Mouse (Mus musculus): Measurements from ENCODE around the gene Itga7.

DNA sequence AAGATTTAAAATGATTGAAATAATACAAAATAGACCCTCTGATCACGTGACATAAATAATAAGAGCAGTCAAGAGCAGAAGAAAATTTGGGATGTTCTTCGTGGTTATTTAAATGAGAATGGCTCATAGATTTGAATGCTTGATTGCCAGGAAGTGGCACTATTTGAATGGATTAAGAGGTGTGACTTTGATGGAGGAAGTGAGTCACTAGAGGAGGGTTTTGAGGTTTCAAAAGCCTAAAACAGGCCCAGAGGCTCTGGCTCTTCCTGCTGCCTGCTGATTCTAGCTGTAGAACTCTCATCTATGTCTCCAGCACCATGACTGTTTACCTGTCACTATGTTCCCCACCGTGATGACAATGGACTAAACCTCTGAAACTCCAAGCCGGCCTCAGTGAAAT lies 39.2 kb downstream of the Itga7 start:
- TF ChIP-seq CTCF (IDR thresholded peaks at IDR 0.05; ENCODE audit: borderline replicate concordance, insufficient read depth, low read length) (no peak), POLR2A (IDR thresholded peaks at IDR 0.05; ENCODE audit: low read depth, low read length) (no peak)
